ENCODE assay signal across 15 mouse cellular contexts in the genomic region with DNA sequence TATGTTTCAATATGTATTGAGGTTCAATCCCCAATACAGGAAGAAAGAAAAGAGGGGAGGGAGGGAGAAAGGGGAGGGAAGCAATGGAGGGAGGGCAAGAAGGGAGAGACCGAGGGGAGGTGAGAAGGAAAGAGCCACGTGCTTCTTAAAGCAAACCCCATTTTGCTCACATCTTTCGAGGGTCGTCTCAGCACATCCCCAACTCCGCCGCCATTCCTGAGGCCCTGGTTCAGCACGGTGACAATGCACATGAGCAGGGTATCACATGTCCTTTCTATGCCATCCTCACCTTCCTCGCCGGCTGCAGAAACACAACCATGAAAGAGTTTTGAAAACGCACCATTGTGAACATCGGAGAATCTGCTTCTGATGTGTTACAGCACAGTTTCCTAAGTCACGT.
"Had no signal": no experiment of that assay in that cellular context is flagged by ENCODE, and none has a peak within 500 bp of the region (broad histone marks: within the 10 kb centered on the region; RNA-seq: fewer than 3 reads in every experiment).

No protein-coding gene starts in this region.

- H3K4me2 ChIP-seq: neural tube, embryonic 13.5 days; neural tube, embryonic 15.5 days; stomach, embryonic 15.5 days had no signal

- H3K4me1 ChIP-seq: stomach, embryonic 15.5 days had no signal

- H3K9ac ChIP-seq: neural tube, embryonic 13.5 days; neural tube, embryonic 15.5 days; stomach, embryonic 15.5 days had no signal

- H3K27me3 ChIP-seq: neural tube, embryonic 13.5 days; neural tube, embryonic 15.5 days; stomach, embryonic 15.5 days had no signal

- H3K4me3 ChIP-seq: neural tube, embryonic 13.5 days; neural tube, embryonic 15.5 days; stomach, embryonic 15.5 days had no signal

- H3K27ac ChIP-seq: neural tube, embryonic 13.5 days; neural tube, embryonic 15.5 days; stomach, embryonic 15.5 days; stomach, postnatal 0 days had no signal

- H3K9me3 ChIP-seq: neural tube, embryonic 13.5 days; neural tube, embryonic 15.5 days; stomach, embryonic 15.5 days had no signal

- DNase-seq: retina, postnatal 1 day; right cerebral cortex, postnatal 14 days; right cerebral cortex, postnatal 25 days; right cerebral cortex, postnatal 4 days; spleen, adult 18-20 months; thymus, adult 18-20 months; thymus, adult 2 months; thymus, postnatal 14 days; thymus, postnatal 25 days; thymus, postnatal 36 days; thymus, postnatal 4 days had no signal

- H3K36me3 ChIP-seq: neural tube, embryonic 13.5 days; neural tube, embryonic 15.5 days; stomach, embryonic 15.5 days had no signal
